Mouse (Mus musculus) ES-Bruce4 (cell line): Measurements from ENCODE around the gene Olfr1316.

Experiments used
- CTCF ChIP-seq: IDR thresholded peaks from one replicate; pipeline ENCODE4 v1.8.1; 2011; ENCODE audit warnings: low read depth, low read length
- EP300 ChIP-seq: IDR thresholded peaks from 2 replicates; pipeline ENCODE4 v1.6.1; 2011; ENCODE audit warnings: low read depth, low read length; ENCODE audit not compliant: insufficient read depth

- TF ChIP-seq CTCF, result no peak
- TF ChIP-seq EP300, result no peak
Measured at GRCm38 (mm10) chr2:112134877-112135276, at the start of gene Olfr1316.
